Mouse (Mus musculus) myocyte (in vitro differentiated cells): ENCODE results near the gene Ptpdc1. TPM values are rescaled to one million over a fixed set of nuclear protein-coding genes. Genes with fewer than 3 reads are reported as not detected.

Source experiments
- H3K27me3 ChIP-seq: one replicate; pipeline ENCODE4 v1.6.1; 2011; ENCODE audit not compliant: control insufficient read depth, insufficient read depth, insufficient read length
- H3K36me3 ChIP-seq: one replicate; pipeline ENCODE4 v1.6.1; 2011; ENCODE audit not compliant: control insufficient read depth, insufficient read depth
- H3K4me2 ChIP-seq: one replicate; pipeline ENCODE4 v1.6.1; 2011; ENCODE audit warnings: low read depth, control low read depth
- H3K4me3 ChIP-seq: one replicate; pipeline ENCODE4 v1.5.1; 2011; ENCODE audit warnings: mild to moderate bottlenecking, control low read depth, moderate library complexity
- H3K79me2 ChIP-seq: one replicate; pipeline ENCODE4 v1.6.1; 2011; ENCODE audit not compliant: control insufficient read depth, insufficient read depth
- H3ac ChIP-seq: one replicate; pipeline ENCODE4 v1.6.1; 2011; ENCODE audit not compliant: control insufficient read depth, insufficient read length
- CEBPB ChIP-seq: IDR thresholded peaks from 2 replicates; pipeline ENCODE4 v1.6.1; 2011; ENCODE audit warnings: mild to moderate bottlenecking, moderate library complexity; ENCODE audit not compliant: poor library complexity, insufficient read depth, severe bottlenecking
- E2F4 ChIP-seq: IDR thresholded peaks from one replicate; pipeline ENCODE4 v1.6.1; 2011; ENCODE audit warnings: mild to moderate bottlenecking, control low read depth, moderate library complexity; ENCODE audit not compliant: insufficient read depth
- MAX ChIP-seq: IDR thresholded peaks from one replicate; pipeline ENCODE4 v1.6.1; 2011; ENCODE audit warnings: low read depth, mild to moderate bottlenecking, control low read depth
- MYOD1 ChIP-seq, 3 experiments: IDR thresholded peaks; one replicate each; pipeline ENCODE4 v1.6.1; 2011; ENCODE audit warnings: control low read depth in 2 of 3, low read depth in 2 of 3, mild to moderate bottlenecking in 2 of 3, moderate library complexity in 1 of 3; ENCODE audit not compliant: insufficient read length in 2 of 3, control insufficient read depth in 1 of 3
- MYOG ChIP-seq, 3 experiments: IDR thresholded peaks; one replicate each; pipeline ENCODE4 v1.6.1; 2011; ENCODE audit warnings: control low read depth in 2 of 3, low read depth in 2 of 3, mild to moderate bottlenecking in 2 of 3; ENCODE audit not compliant: insufficient read length in 2 of 3, control insufficient read depth in 1 of 3, insufficient read depth in 1 of 3
- POLR2A ChIP-seq: IDR thresholded peaks from one replicate; pipeline ENCODE4 v1.6.1; 2011; ENCODE audit warnings: low read depth, mild to moderate bottlenecking, control low read depth, moderate library complexity; ENCODE audit not compliant: insufficient read length
- POLR2AphosphoS2 ChIP-seq: IDR thresholded peaks from one replicate; pipeline ENCODE4 v1.6.1; 2011; ENCODE audit warnings: low read depth, control low read depth; ENCODE audit not compliant: insufficient read length
- REST ChIP-seq: IDR thresholded peaks from one replicate; pipeline ENCODE4 v1.6.1; 2011; ENCODE audit warnings: mild to moderate bottlenecking, control low read depth, moderate library complexity; ENCODE audit not compliant: insufficient read depth, insufficient read length
- SRF ChIP-seq: IDR thresholded peaks from one replicate; pipeline ENCODE4 v1.6.1; 2011; ENCODE audit warnings: low read depth; ENCODE audit not compliant: control insufficient read depth, insufficient read length
- TCF12 ChIP-seq: IDR thresholded peaks from one replicate; pipeline ENCODE4 v1.6.1; 2011; ENCODE audit warnings: mild to moderate bottlenecking, control low read depth; ENCODE audit not compliant: poor library complexity, insufficient read depth, severe bottlenecking
- TCF3 ChIP-seq: IDR thresholded peaks from one replicate; pipeline ENCODE4 v1.6.1; 2011; ENCODE audit warnings: low read depth, control low read depth; ENCODE audit not compliant: insufficient read length
- USF1 ChIP-seq: IDR thresholded peaks from one replicate; pipeline ENCODE4 v1.6.1; 2011; ENCODE audit warnings: low read depth, mild to moderate bottlenecking, control low read depth, moderate library complexity
- polyA plus RNA-seq: library from polyadenylated mRNA; unstranded; fragments of >200 nt; fragmentation: generic; extraction: Trizol; gene quantifications from one replicate; pipeline ENCODE4 v1.2.1, GENCODE M21; 2012; ENCODE audit warnings: missing spikeins

Gene Ptpdc1
- polyA plus RNA-seq, 1 experiment: 4.4 TPM

GRCm38 (mm10) chr13:48544391-48544790, 81.1 kb downstream of the Ptpdc1 start:
- Histone ChIP-seq H3K36me3 (no peaks in the 10 kb centered on the region), H3ac (no peak overlapping the region), H3K27me3 (no peaks in the 10 kb centered on the region), H3K79me2 (peaks cover 61% of the 10 kb centered on the region), H3K4me2 (peak overlapping the region; percentile 83), H3K4me3 (peak overlapping the region; percentile 62)
- TF ChIP-seq CEBPB: no peak
- no peak for TF ChIP-seq TCF12
- no peak for TF ChIP-seq REST
- TF ChIP-seq POLR2A: no peak
- no peak for TF ChIP-seq E2F4
- TF ChIP-seq MAX: no peak
- TF ChIP-seq TCF3: no peak
- TF ChIP-seq POLR2AphosphoS2: no peak
- TF ChIP-seq SRF: no peak
- TF ChIP-seq MYOG (IDR thresholded peaks at IDR 0.05; ENCODE audit: control insufficient read depth in 1 of 3, insufficient read depth in 1 of 3, insufficient read length in 2 of 3, low read depth in 2 of 3): no peak
- TF ChIP-seq MYOD1 (IDR thresholded peaks at IDR 0.05; ENCODE audit: control insufficient read depth in 1 of 3, insufficient read length in 2 of 3, low read depth in 2 of 3): no peak
- no peak for TF ChIP-seq USF1

DNA sequence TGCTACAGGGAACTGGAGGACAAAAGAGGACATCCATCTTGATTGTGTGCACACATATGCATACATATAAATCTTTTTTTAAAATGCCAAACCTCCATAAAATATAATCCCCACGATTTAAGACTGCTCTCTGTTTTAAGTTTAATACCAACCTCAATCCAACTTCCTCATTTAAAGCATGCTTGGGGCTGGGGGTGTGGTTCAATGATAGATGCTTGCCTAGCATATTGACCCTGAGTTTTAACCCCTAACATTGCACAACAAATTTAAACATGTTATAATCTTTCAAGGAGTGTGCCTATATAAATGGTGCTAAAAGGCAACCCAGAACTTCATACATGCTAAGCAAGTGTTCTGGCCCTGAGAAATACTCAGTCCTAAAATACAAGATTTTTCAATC, 85.0 kb downstream of the Ptpdc1 start:
- Histone ChIP-seq H3K36me3 (peaks cover 26% of the 10 kb centered on the region), H3ac (no peak overlapping the region), H3K4me2 (peak overlapping the region; percentile 50), H3K27me3 (no peaks in the 10 kb centered on the region), H3K4me3 (no peak overlapping the region), H3K79me2 (peaks cover 100% of the 10 kb centered on the region)
- no peak for TF ChIP-seq TCF3
- TF ChIP-seq MYOD1 (IDR thresholded peaks at IDR 0.05; ENCODE audit: control insufficient read depth in 1 of 3, insufficient read length in 2 of 3, low read depth in 2 of 3): no peak
- no peak for TF ChIP-seq POLR2A
- TF ChIP-seq REST: no peak
- no peak for TF ChIP-seq CEBPB
- TF ChIP-seq TCF12: no peak
- no peak for TF ChIP-seq E2F4
- no peak for TF ChIP-seq POLR2AphosphoS2
- TF ChIP-seq MYOG (IDR thresholded peaks at IDR 0.05; ENCODE audit: control insufficient read depth in 1 of 3, insufficient read depth in 1 of 3, insufficient read length in 2 of 3, low read depth in 2 of 3): no peak
- TF ChIP-seq SRF: no peak
- TF ChIP-seq MAX: no peak
- no peak for TF ChIP-seq USF1

GRCm38 (mm10) chr13:48533441-48533840, 92.0 kb downstream of the Ptpdc1 start:
- H3K36me3 ChIP-seq: peaks cover 41% of the 10 kb centered on the region
- no peak overlapping the region for H3K4me3 ChIP-seq
- no peak overlapping the region for H3ac ChIP-seq
- H3K79me2 ChIP-seq: peaks cover 52% of the 10 kb centered on the region
- H3K4me2 ChIP-seq: no peak overlapping the region
- H3K27me3 ChIP-seq: no peaks in the 10 kb centered on the region
- TF ChIP-seq MYOG (IDR thresholded peaks at IDR 0.05; ENCODE audit: control insufficient read depth in 1 of 3, insufficient read depth in 1 of 3, insufficient read length in 2 of 3, low read depth in 2 of 3) (no peak), POLR2AphosphoS2 (peak; percentile 31)

DNA sequence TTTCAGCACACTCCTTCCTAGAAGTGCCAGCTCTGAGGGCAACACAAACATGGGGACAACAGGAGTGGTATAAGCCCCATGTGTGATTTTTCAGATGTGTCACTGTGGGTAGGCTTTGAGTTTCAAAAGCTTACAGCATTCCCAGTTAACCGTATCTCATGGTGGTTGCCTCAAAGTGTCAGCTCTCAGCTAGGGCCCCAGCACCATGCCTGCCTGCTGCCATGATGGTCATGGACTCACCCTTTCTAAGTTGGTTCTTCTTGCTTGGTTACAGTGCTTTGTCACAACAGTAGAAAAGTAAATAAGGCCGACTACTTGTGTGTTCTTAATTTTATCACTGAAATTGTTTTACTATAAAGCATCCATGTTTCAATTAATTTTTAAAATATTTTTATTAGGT, 94.0 kb downstream of the Ptpdc1 start:
- Histone ChIP-seq H3K36me3 (peaks cover 23% of the 10 kb centered on the region), H3K27me3 (no peaks in the 10 kb centered on the region), H3K4me2 (no peak overlapping the region), H3K4me3 (no peak overlapping the region), H3ac (no peak overlapping the region), H3K79me2 (peaks cover 32% of the 10 kb centered on the region)
- TF ChIP-seq POLR2A (no peak), POLR2AphosphoS2 (peak; percentile 90)

DNA sequence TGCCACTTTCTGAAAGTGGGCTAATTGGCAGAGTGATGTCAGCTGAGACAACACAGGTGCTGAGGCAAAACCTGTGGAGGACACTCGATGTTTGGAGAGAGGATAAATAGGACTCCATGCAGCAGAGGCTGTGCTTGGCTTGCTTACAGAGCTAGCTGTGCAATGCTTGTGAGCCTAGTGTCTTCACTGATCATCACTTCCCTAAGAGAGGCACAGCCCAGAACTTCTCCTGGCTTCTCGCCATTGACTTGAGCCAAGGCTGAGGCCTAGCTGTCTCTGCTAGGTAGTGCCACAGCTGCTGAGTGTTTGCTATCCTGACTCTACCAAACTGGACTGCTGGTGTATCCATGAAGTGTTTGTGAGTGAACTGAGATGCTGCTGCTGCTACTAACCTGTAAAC, 94.8 kb downstream of the Ptpdc1 start:
- Histone ChIP-seq H3ac (no peak overlapping the region), H3K79me2 (peaks cover 24% of the 10 kb centered on the region), H3K36me3 (peaks cover 16% of the 10 kb centered on the region), H3K27me3 (no peaks in the 10 kb centered on the region), H3K4me2 (no peak overlapping the region), H3K4me3 (no peak overlapping the region)
- TF ChIP-seq SRF (no peak), MYOD1 (IDR thresholded peaks at IDR 0.05; ENCODE audit: control insufficient read depth in 1 of 3, insufficient read length in 2 of 3, low read depth in 2 of 3) (no peak), TCF12 (no peak), CEBPB (no peak), POLR2A (peak; percentile 41), MYOG (IDR thresholded peaks at IDR 0.05; ENCODE audit: control insufficient read depth in 1 of 3, insufficient read depth in 1 of 3, insufficient read length in 2 of 3, low read depth in 2 of 3) (no peak), POLR2AphosphoS2 (peak; percentile 90)
